Mouse (Mus musculus) liver, embryonic 13.5 days (tissue): Measurements from ENCODE around the gene Rcsd1. TPM values are rescaled to one million over a fixed set of nuclear protein-coding genes. Genes with fewer than 3 reads are reported as not detected.
A peak's percentile ranks its signal among the peaks of the same experiment; 100 is the strongest.

ENCODE experiments used
- ATAC-seq: fragments of 200-750 bp; cut with Nextera tagmentation; 2 replicates; pipeline ENCODE4 v1.8.0; 2017; ENCODE audit warnings: low read depth, mild to moderate bottlenecking, moderate number of reproducible peaks, moderate library complexity
- DNase-seq: peaks from one replicate; pipeline ENCODE4 v3.0.0; 2022
- H3K27ac ChIP-seq: fragments of 300-500 bp; sonication (generic); 2 replicates; pipeline ENCODE4 v1.5.1; 2015; ENCODE audit warnings: moderate library complexity, mild to moderate bottlenecking, inconsistent platforms
- H3K27me3 ChIP-seq: fragments of 300-500 bp; sonication (generic); 2 replicates; pipeline ENCODE4 v1.6.1; 2015; ENCODE audit warnings: mild to moderate bottlenecking, inconsistent platforms
- H3K36me3 ChIP-seq: fragments of 300-500 bp; sonication (generic); 2 replicates; pipeline ENCODE4 v1.6.1; 2015; ENCODE audit warnings: mild to moderate bottlenecking, inconsistent platforms
- H3K4me1 ChIP-seq: fragments of 300-500 bp; sonication (generic); replicated peaks from 2 replicates; pipeline ENCODE4 v1.6.1; 2015; ENCODE audit warnings: inconsistent platforms
- H3K4me2 ChIP-seq: fragments of 300-500 bp; sonication (generic); 2 replicates; pipeline ENCODE4 v1.6.1; 2015; ENCODE audit warnings: inconsistent platforms, mild to moderate bottlenecking, moderate library complexity
- H3K4me3 ChIP-seq: fragments of 300-500 bp; sonication (generic); replicated peaks from 2 replicates; pipeline ENCODE4 v1.5.1; 2015; ENCODE audit warnings: mild to moderate bottlenecking, inconsistent platforms
- H3K9ac ChIP-seq: fragments of 300-500 bp; sonication (generic); 2 replicates; pipeline ENCODE4 v1.6.1; 2015; ENCODE audit warnings: mild to moderate bottlenecking, inconsistent platforms
- H3K9me3 ChIP-seq: fragments of 300-500 bp; sonication (generic); replicated peaks from 2 replicates; pipeline ENCODE4 v1.6.1; 2016; ENCODE audit warnings: inconsistent platforms
- WGBS: fragments of 180-500 bp; shearing (Covaris S2); methylation state at CpG from one replicate; pipeline ENCODE4 v1.1.7; 2015; ENCODE audit not compliant: insufficient replicate concordance; 5-methylcytosine and 5-hydroxymethylcytosine counted together
- polyA plus RNA-seq: library from polyadenylated mRNA; unstranded; fragments of >200 nt; fragmentation: Nextera tagmentation; extraction: Ambion mirVana; gene quantifications from 2 replicates; pipeline ENCODE4 v1.2.1, GENCODE M21; 2015

The Rcsd1 gene
- polyA plus RNA-seq, 1 experiment from 2014 or later, result 7.5 TPM

DNA sequence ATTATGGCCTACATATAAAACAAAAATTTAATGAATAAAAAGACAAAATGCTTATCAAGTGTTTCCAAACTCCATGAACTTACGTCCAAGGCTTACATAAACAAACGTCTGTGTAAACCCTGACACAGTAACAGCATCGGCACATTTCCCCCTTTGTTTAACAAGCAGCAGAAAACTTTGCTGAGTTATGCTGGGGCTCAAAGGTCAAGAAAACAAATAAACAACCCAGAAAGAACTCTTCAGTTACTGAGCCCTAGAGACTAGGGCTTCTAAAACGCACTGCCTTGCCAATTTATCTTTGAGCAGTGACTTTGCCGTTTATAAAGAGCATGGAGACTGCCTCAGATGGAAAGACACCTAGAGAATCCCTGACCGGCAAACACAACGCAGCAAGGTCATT, 92.9 kb downstream of the Rcsd1 start:
- Histone ChIP-seq H3K36me3 (peaks cover 6% of the 10 kb centered on the region), H3K4me1 (peaks cover 39% of the 10 kb centered on the region), H3K27me3 (no peaks in the 10 kb centered on the region), H3K9ac (no peak overlapping the region), H3K9me3 (no peaks in the 10 kb centered on the region), H3K4me2 (peak overlapping the region; percentile 36; the same call in 1 of the 2 replicates), H3K27ac (peak overlapping the region; percentile 77), H3K4me3 (no peak overlapping the region)
- no peak for ATAC-seq
- no peak for DNase-seq
- 40% methylated on average over 7 of the region's 7 CpGs for WGBS

DNA sequence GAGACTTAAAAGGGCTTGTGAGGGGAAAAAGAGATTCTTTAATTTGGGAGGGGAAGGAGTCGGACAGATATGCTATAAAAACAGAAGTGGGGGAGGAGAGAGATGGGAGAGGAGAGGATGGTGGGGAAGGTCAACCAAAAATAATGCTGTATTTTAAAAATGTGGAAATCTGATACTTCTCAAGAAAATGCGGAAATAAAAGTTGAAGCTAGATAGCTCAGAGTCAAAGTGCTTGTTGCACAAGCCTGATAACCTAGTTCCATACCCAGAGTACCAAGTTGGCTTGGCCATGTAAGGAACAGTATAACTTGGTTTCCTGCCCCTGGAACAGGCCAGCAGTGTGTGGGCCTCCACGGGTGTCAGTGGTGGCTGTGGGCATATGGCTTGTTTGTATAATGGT, 94.8 kb downstream of the Rcsd1 start:
- no peak overlapping the region for H3K9ac ChIP-seq
- DNase-seq (no peak), ATAC-seq (no peak)
- H3K4me2 ChIP-seq, result no peak overlapping the region
- 70% methylated on average over 3 of the region's 3 CpGs for WGBS
- no peak overlapping the region for H3K4me3 ChIP-seq
- peaks cover 6% of the 10 kb centered on the region for H3K36me3 ChIP-seq
- no peaks in the 10 kb centered on the region for H3K9me3 ChIP-seq
- no peaks in the 10 kb centered on the region for H3K27me3 ChIP-seq
- H3K27ac ChIP-seq, result no peak overlapping the region
- H3K4me1 ChIP-seq, result peaks cover 46% of the 10 kb centered on the region

DNA sequence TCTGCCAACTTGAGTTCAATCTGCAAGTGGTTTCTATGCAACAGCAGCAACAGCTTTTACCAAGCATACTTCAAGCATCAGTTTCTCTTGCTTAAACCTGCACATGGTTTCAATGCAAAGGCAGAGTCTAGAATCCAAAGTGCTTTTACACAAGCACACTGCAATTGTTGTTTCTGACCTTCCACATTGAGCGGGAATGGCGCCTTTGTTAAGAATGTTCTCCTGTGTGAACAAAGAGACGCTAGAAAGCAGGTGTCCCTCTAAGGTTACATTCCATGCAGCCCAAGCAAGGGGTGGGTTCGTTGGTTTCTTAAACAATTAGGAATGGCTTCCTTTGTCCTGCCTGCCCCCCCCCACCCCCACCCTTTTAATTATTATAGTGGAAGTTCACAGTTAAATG, 95.6 kb downstream of the Rcsd1 start:
- H3K4me3 ChIP-seq, result no peak overlapping the region
- peaks cover 51% of the 10 kb centered on the region for H3K4me1 ChIP-seq
- no peak for DNase-seq
- H3K4me2 ChIP-seq, result no peak overlapping the region
- H3K27ac ChIP-seq, result no peak overlapping the region
- H3K36me3 ChIP-seq, result peaks cover 6% of the 10 kb centered on the region
- H3K27me3 ChIP-seq, result no peaks in the 10 kb centered on the region
- H3K9me3 ChIP-seq, result no peaks in the 10 kb centered on the region
- 68% methylated on average over 4 of the region's 4 CpGs for WGBS
- ATAC-seq, result no peak
- no peak overlapping the region for H3K9ac ChIP-seq

DNA sequence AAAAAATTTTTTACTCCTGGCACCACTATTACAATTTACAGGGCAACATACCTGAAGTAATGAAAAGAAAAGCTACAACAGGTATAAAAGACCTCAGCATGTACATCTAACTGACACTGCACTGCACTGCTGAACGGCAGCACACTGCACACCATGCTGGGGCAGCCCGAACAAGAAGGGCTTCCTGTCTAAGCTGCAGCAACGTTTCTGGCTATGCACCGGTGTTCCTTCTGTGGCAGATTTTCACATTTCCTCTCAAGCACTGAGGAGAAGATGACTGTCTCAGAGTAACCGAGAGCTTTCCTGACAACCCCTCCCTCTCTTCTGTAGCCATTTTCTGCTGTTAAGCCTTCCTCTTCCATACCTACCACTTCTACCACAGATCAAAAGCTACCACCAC, 96.8 kb downstream of the Rcsd1 start:
- 17% methylated on average over 5 of the region's 5 CpGs for WGBS
- no peak overlapping the region for H3K27ac ChIP-seq
- H3K9ac ChIP-seq, result no peak overlapping the region
- H3K36me3 ChIP-seq, result peaks cover 6% of the 10 kb centered on the region
- no peaks in the 10 kb centered on the region for H3K27me3 ChIP-seq
- no peak for ATAC-seq
- H3K4me2 ChIP-seq, result no peak overlapping the region
- H3K4me1 ChIP-seq, result peaks cover 46% of the 10 kb centered on the region
- no peaks in the 10 kb centered on the region for H3K9me3 ChIP-seq
- no peak for DNase-seq
- H3K4me3 ChIP-seq, result no peak overlapping the region

DNA sequence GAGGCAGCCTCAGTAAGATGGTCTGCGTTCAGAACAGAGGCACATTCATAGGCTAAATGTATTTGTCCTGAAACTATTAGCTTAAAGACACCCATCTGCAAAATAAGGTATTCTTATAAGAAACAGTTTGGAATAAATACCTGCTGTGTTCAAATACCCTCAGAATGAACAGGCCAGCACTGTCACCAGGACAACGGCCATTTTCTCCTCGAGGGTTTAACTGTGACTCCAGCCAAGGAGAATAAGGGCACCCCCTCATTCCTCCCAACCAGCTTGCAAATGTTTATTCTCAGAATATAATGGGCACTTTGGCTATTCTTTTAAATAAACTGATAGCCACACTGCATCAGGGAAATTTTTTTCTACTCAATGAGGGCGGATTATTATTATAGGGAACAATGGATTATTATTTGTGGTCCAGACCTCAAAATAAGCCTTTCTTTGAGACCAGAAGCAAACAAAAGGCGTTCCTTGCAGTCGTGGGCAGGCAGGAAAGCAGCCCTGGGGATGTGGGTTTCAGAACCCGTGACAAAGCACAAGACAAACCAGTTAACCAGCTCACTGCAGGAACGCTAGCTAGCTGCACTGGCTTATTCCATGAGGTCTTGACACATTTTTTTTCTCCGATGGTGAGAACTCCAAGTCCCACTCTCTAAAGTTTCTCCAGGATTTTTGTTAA, 99.1 kb downstream of the Rcsd1 start:
- Histone ChIP-seq H3K9me3 (no peaks in the 10 kb centered on the region), H3K4me1 (peaks cover 27% of the 10 kb centered on the region), H3K4me3 (no peak overlapping the region), H3K27ac (no peak overlapping the region; the same call in 1 of the 2 replicates), H3K36me3 (peaks cover 15% of the 10 kb centered on the region), H3K9ac (no peak overlapping the region), H3K27me3 (no peaks in the 10 kb centered on the region), H3K4me2 (no peak overlapping the region)
- 55% methylated on average over 9 of the region's 9 CpGs for WGBS
- ATAC-seq (no peak), DNase-seq (no peak)

DNA sequence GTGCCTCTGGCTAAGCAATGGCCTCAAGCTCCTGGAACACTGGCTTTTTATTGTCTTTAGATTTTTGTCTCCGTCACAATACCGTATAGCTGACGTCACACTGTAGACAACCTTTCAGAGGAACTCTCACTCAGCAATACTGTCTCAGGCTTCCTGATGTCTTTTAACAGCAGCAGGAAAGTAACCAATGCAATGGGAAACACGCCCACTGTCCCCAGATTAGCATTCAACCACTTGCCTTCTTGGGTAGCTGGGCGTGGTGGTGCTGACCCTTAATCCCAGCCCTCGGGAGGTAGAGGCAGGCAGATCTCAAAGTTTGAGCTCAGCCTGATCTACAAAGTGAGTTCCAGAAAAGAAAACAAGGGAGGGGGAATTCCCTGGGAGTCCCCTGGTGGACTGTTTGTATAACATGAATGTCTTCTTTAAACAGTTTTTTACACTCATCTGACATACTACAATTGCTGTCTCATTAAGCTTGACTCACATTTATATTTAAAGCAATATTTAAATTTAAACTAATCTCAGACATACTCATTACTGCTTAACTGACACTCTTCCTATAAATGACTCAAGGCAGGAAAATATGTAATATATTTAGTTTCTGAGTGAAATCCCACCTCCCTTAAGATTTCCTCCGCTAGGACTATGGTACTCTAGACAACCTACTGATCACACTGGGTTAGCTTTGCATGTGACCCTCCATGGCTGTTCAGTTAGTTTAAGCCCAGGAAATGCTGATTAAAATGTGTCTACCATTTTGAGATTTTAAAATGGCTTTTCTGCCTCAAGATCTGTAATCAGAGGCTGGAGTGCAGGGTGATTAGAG, 99.8 kb downstream of the Rcsd1 start:
- H3K9ac ChIP-seq, result no peak overlapping the region
- no peaks in the 10 kb centered on the region for H3K9me3 ChIP-seq
- no peak for DNase-seq
- no peak overlapping the region; the same call in 1 of the 2 replicates for H3K27ac ChIP-seq
- peaks cover 25% of the 10 kb centered on the region for H3K4me1 ChIP-seq
- peaks cover 14% of the 10 kb centered on the region; the same call in 1 of the 2 replicates for H3K36me3 ChIP-seq
- no peak overlapping the region for H3K4me2 ChIP-seq
- no peak overlapping the region for H3K4me3 ChIP-seq
- ATAC-seq, result 0 out of 2 replicates have a peak, but pooled peaks have one; percentile 29
- WGBS, result 41% methylated on average over 7 of the region's 7 CpGs
- no peaks in the 10 kb centered on the region for H3K27me3 ChIP-seq

DNA sequence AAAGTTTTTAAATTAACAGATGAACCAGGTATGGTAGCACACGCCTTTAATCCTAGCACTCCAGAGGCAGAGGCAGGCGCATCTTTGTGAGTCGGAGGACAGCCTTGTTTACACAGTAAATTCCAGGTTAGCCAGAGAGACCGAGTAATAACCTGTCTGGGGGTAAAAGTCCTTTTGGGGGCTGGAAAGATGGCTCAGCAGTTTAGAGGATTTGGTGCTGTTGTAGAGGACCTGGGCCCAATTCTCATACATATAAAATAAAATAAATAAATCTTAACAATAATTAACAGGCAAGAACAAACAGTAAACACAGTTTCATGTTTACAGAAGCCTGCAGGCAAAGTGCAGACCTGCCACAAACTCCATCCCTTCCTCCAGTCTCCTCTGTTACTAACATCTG, 100.7 kb downstream of the Rcsd1 start:
- Histone ChIP-seq H3K4me3 (no peak overlapping the region), H3K27ac (no peak overlapping the region), H3K9me3 (no peaks in the 10 kb centered on the region), H3K4me2 (no peak overlapping the region), H3K36me3 (peaks cover 14% of the 10 kb centered on the region; the same call in 1 of the 2 replicates), H3K4me1 (peaks cover 25% of the 10 kb centered on the region), H3K27me3 (no peaks in the 10 kb centered on the region), H3K9ac (no peak overlapping the region)
- DNase-seq, result no peak
- 75% methylated on average over 4 of the region's 4 CpGs for WGBS
- no peak for ATAC-seq

DNA sequence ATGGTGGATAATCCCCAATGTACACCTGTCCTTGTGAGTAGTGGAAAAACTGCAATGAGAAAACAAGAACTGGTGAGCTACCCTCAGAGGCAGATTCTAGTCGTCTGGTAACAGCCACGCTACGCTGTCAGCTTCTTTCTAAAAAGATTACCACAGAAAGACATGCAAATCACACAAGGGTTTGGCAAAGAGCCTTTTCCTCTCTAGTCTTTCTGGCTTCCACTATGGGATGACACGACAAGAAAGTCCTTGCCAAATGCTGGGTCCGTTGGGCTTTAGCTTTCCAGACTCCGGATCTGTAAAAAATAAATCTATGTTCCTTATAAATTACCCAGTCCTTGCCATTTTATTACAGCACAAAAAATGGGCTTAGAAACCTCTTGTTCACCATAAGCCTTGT, 103.8 kb downstream of the Rcsd1 start:
- peaks cover 16% of the 10 kb centered on the region for H3K4me1 ChIP-seq
- ATAC-seq (no peak), DNase-seq (no peak)
- no peak overlapping the region for H3K4me3 ChIP-seq
- H3K27ac ChIP-seq, result no peak overlapping the region
- no peaks in the 10 kb centered on the region for H3K9me3 ChIP-seq
- no peak overlapping the region for H3K4me2 ChIP-seq
- peaks cover 28% of the 10 kb centered on the region; the same call in 1 of the 2 replicates for H3K36me3 ChIP-seq
- no peaks in the 10 kb centered on the region for H3K27me3 ChIP-seq
- WGBS, result 78% methylated on average over 6 of the region's 6 CpGs
- no peak overlapping the region for H3K9ac ChIP-seq

DNA sequence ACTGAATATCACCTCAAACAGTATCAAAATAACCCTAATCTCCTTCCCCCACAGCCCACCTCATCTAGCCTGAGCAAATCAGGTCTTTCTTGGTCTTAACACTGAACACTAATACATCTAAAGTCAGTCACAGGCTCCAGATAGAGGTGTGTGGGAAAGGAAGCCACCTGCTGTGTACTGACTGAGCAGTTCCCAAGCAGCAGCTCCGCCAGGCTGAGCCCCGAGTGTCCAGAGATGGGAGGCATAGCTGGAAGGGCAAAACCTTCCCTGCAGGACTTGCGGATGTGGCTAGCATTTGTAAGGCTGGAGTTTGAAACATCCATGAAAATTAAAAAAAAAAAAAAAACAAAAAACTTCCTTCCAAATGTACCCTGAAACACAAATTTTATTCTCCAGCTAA, 104.4 kb downstream of the Rcsd1 start:
- peaks cover 28% of the 10 kb centered on the region; the same call in 1 of the 2 replicates for H3K36me3 ChIP-seq
- no peak overlapping the region for H3K9ac ChIP-seq
- H3K27ac ChIP-seq, result no peak overlapping the region
- 86% methylated on average over 3 of the region's 3 CpGs for WGBS
- no peaks in the 10 kb centered on the region for H3K9me3 ChIP-seq
- no peak overlapping the region for H3K4me2 ChIP-seq
- ATAC-seq, result no peak
- peaks cover 10% of the 10 kb centered on the region for H3K4me1 ChIP-seq
- H3K4me3 ChIP-seq, result no peak overlapping the region
- no peaks in the 10 kb centered on the region for H3K27me3 ChIP-seq
- DNase-seq, result no peak

DNA sequence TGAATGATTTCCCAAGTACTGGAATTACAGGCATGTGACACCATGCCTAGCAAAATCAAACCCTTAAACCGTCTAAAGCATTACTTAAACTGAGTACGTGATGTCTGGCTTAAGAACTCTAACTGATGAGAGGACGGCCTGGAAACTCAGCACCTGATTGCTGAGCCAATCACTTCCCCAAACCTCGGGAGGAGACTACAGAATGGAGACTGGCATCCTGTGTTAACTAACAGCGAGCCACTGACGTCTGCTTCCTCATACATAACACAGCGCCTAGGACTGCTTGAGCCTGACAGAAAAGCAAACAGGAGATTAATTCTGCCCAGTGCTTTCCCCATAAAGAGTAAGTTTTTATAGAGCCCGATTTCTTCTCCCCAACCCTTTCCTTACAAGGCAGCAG, 105.4 kb downstream of the Rcsd1 start:
- DNase-seq, result no peak
- Histone ChIP-seq H3K36me3 (peaks cover 28% of the 10 kb centered on the region; the same call in 1 of the 2 replicates), H3K4me1 (0 out of 2 replicates have a peak, but pooled peaks cover 3% of the 10 kb centered on the region), H3K9ac (no peak overlapping the region), H3K27ac (no peak overlapping the region), H3K4me3 (no peak overlapping the region), H3K9me3 (no peaks in the 10 kb centered on the region), H3K27me3 (no peaks in the 10 kb centered on the region), H3K4me2 (no peak overlapping the region)
- 51% methylated on average over 8 of the region's 8 CpGs for WGBS
- ATAC-seq, result no peak

DNA sequence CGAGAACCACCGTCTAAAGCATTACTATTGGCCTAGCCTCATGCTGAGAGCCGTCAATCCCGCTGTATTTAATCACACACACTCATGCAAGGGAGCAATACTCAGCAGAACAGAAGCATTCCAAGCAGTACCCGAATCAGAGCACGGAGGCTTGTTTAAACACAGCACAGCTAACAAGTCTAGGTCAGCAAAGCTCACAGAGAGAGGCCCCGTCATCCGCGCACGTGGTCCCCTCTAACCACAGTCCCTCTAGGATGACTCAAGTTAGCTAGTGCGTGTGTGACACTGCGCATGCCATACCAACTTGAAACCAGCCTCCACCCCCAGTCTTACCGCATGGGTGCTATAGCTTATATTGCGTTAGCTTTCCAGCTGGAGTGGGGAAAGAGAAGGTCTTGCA, 106.3 kb downstream of the Rcsd1 start:
- DNase-seq, result no peak
- 81% methylated on average over 14 of the region's 14 CpGs for WGBS

More for the DNA sequence above, 106.3 kb downstream of the Rcsd1 start:
- Histone ChIP-seq H3K9ac (no peak overlapping the region), H3K4me1 (0 out of 2 replicates have a peak, but pooled peaks cover under 1% of the 10 kb centered on the region), H3K4me3 (no peak overlapping the region), H3K4me2 (no peak overlapping the region), H3K36me3 (peaks cover 33% of the 10 kb centered on the region; the same call in 1 of the 2 replicates), H3K27me3 (no peaks in the 10 kb centered on the region), H3K9me3 (no peaks in the 10 kb centered on the region), H3K27ac (no peak overlapping the region)
- no peak for ATAC-seq
